Mouse (Mus musculus) MEL (cell line): ENCODE measurements around the gene Dtx4.

ENCODE experiments used
- CTCF ChIP-seq, 3 experiments: IDR thresholded peaks in 2 of 3; conservative IDR thresholded peaks in 1 of 3; 2 replicates each; pipeline ENCODE4 v1.5.1; 2011 to 2012; ENCODE audit warnings: low read length in 3 of 3, low read depth in 2 of 3, mild to moderate bottlenecking in 2 of 3, improper control_type of control experiment in 1 of 3, inconsistent platforms in 1 of 3, mixed read lengths in 1 of 3, moderate library complexity in 1 of 3; ENCODE audit not compliant: control insufficient read depth in 1 of 3, insufficient read depth in 1 of 3, poor library complexity in 1 of 3, severe bottlenecking in 1 of 3
- EP300 ChIP-seq, 2 experiments: IDR thresholded peaks; 2 replicates each; pipeline ENCODE4 v1.6.1; 2011; ENCODE audit warnings: improper control_type of control experiment in 2 of 2, low read length in 2 of 2, low read depth in 1 of 2, mild to moderate bottlenecking in 1 of 2
- ETS1 ChIP-seq: IDR thresholded peaks from 2 replicates; pipeline ENCODE4 v1.6.1; 2012; ENCODE audit warnings: low read depth, mild to moderate bottlenecking, inconsistent platforms, low read length, improper control_type of control experiment, moderate library complexity
- GATA1 ChIP-seq: IDR thresholded peaks from 2 replicates; pipeline ENCODE4 v1.6.1; 2011; ENCODE audit warnings: low read depth, low read length, improper control_type of control experiment
- JUND ChIP-seq: IDR thresholded peaks from 2 replicates; pipeline ENCODE4 v1.6.1; 2011; ENCODE audit warnings: low read depth, mild to moderate bottlenecking, improper control_type of control experiment, low read length
- MAFK ChIP-seq: IDR thresholded peaks from 2 replicates; pipeline ENCODE4 v1.6.1; 2011; ENCODE audit warnings: low read depth, mild to moderate bottlenecking, low read length, improper control_type of control experiment, borderline replicate concordance
- POLR2A ChIP-seq, 2 experiments: IDR thresholded peaks; 2 replicates each; pipeline ENCODE4 v1.6.1; 2011 to 2012; ENCODE audit warnings: low read length in 2 of 2, mild to moderate bottlenecking in 2 of 2, control low read depth in 1 of 2, improper control_type of control experiment in 1 of 2, low read depth in 1 of 2, moderate library complexity in 1 of 2; ENCODE audit not compliant: control insufficient read depth in 1 of 2, insufficient read depth in 1 of 2, poor library complexity in 1 of 2
- SIN3A ChIP-seq: IDR thresholded peaks from 2 replicates; pipeline ENCODE4 v1.6.1; 2012; ENCODE audit warnings: low read length, improper control_type of control experiment, inconsistent platforms
- SMC3 ChIP-seq: IDR thresholded peaks from 2 replicates; pipeline ENCODE4 v1.6.1; 2011; ENCODE audit warnings: low read depth, low read length, improper control_type of control experiment
- TAL1 ChIP-seq: IDR thresholded peaks from 2 replicates; pipeline ENCODE4 v1.6.1; 2012; ENCODE audit warnings: mild to moderate bottlenecking, inconsistent platforms, low read length, moderate library complexity, mixed read lengths
- TCF12 ChIP-seq: IDR thresholded peaks from 2 replicates; pipeline ENCODE4 v1.6.1; 2014; ENCODE audit warnings: low read depth, mild to moderate bottlenecking, inconsistent platforms, low read length, improper control_type of control experiment, moderate library complexity
- ZC3H11A ChIP-seq: IDR thresholded peaks from 2 replicates; pipeline ENCODE4 v1.6.1; 2012; ENCODE audit warnings: low read depth, mild to moderate bottlenecking, inconsistent platforms, low read length, improper control_type of control experiment

- no peak for TF ChIP-seq CTCF (IDR thresholded peaks at IDR 0.05 in 2 of 3, conservative IDR thresholded peaks at IDR 0.05 in 1 of 3; ENCODE audit: control insufficient read depth in 1 of 3, insufficient read depth in 1 of 3, low read depth in 2 of 3, low read length in 3 of 3, poor library complexity in 1 of 3, severe bottlenecking in 1 of 3)
- TF ChIP-seq TCF12, result no peak
- no peak for TF ChIP-seq TAL1
- TF ChIP-seq SIN3A, result no peak
- no peak for TF ChIP-seq POLR2A (IDR thresholded peaks at IDR 0.05; ENCODE audit: control insufficient read depth in 1 of 2, insufficient read depth in 1 of 2, low read depth in 1 of 2, low read length in 2 of 2, poor library complexity in 1 of 2)
- no peak for TF ChIP-seq ETS1
- TF ChIP-seq MAFK, result no peak
- TF ChIP-seq JUND, result no peak
- TF ChIP-seq GATA1, result no peak
- no peak for TF ChIP-seq EP300 (IDR thresholded peaks at IDR 0.05; ENCODE audit: low read depth in 1 of 2, low read length in 2 of 2)
- no peak for TF ChIP-seq ZC3H11A
- TF ChIP-seq SMC3, result no peak
Observed at GRCm38 (mm10) chr19:12435750-12436524, 65.3 kb downstream of the Dtx4 start.
